Mouse (Mus musculus) hindbrain, embryonic 11.5 days (tissue): ENCODE results near the gene Spag9. TPM values are rescaled to one million over a fixed set of nuclear protein-coding genes. Genes with fewer than 3 reads are reported as not detected.

Source experiments
- ATAC-seq: fragments of 200-750 bp; cut with Nextera tagmentation; 2 replicates; pipeline ENCODE4 v1.8.0; 2017; ENCODE audit warnings: mild to moderate bottlenecking, moderate TSS enrichment, moderate library complexity; ENCODE audit not compliant: low FRiP score
- DNase-seq: peaks from one replicate; pipeline ENCODE4 v3.0.0-alpha.2; 2015; ENCODE audit warnings: low spot score
- H3K27ac ChIP-seq: fragments of 300-500 bp; sonication (generic); 2 replicates; pipeline ENCODE4 v1.5.1; 2014; ENCODE audit warnings: mild to moderate bottlenecking, low read depth, low read length
- H3K27me3 ChIP-seq: fragments of 300-500 bp; sonication (generic); 2 replicates; pipeline ENCODE4 v1.6.1; 2014; ENCODE audit warnings: mild to moderate bottlenecking, low read length, moderate library complexity, mixed read lengths; ENCODE audit not compliant: control insufficient read depth, insufficient read depth
- H3K36me3 ChIP-seq: fragments of 300-500 bp; sonication (generic); 2 replicates; pipeline ENCODE4 v1.6.1; 2014; ENCODE audit warnings: mild to moderate bottlenecking, low read length, moderate library complexity, mixed read lengths; ENCODE audit not compliant: control insufficient read depth, insufficient read depth
- H3K4me1 ChIP-seq: fragments of 300-500 bp; sonication (generic); replicated peaks from 2 replicates; pipeline ENCODE4 v1.6.1; 2014; ENCODE audit warnings: low read length, mixed read lengths; ENCODE audit not compliant: control insufficient read depth, insufficient read depth
- H3K4me2 ChIP-seq: fragments of 300-500 bp; sonication (generic); replicated peaks from 2 replicates; pipeline ENCODE4 v1.6.1; 2014; ENCODE audit warnings: mild to moderate bottlenecking, low read depth, low read length
- H3K4me3 ChIP-seq: fragments of 300-500 bp; sonication (generic); 2 replicates; pipeline ENCODE4 v1.5.1; 2014; ENCODE audit warnings: low read depth, low read length
- H3K9ac ChIP-seq: fragments of 300-500 bp; sonication (generic); 2 replicates; pipeline ENCODE4 v1.6.1; 2014; ENCODE audit warnings: low read depth, low read length
- H3K9me3 ChIP-seq: fragments of 300-500 bp; sonication (generic); 2 replicates; pipeline ENCODE4 v1.6.1; 2016; ENCODE audit warnings: low read length; ENCODE audit not compliant: control insufficient read depth
- WGBS: fragments of 180-500 bp; shearing (Covaris S2); extraction: QIAGEN DNeasy Blood & Tissue Kit; methylation state at CpG from one replicate; pipeline ENCODE4 v1.1.7; 2014; 5-methylcytosine and 5-hydroxymethylcytosine counted together
- polyA plus RNA-seq: library from polyadenylated mRNA; unstranded; fragments of >200 nt; fragmentation: Nextera tagmentation; extraction: Ambion mirVana; gene quantifications from 2 replicates; pipeline ENCODE4 v1.2.1, GENCODE M21; 2014

Gene Spag9
- polyA plus RNA-seq = 107 and 109 TPM in 2 replicates

GRCm38 (mm10) chr11:93995720-93996305 is at the start of gene Spag9:
TSS of gene Spag9 (plus strand) at chr11:93996091.
- Histone ChIP-seq H3K27ac (peak within 1 kb of the TSS; percentile 90), H3K4me3 (peak within 1 kb of the TSS; percentile 88), H3K4me1 (peaks cover 6% of the 10 kb centered on the region), H3K4me2 (peak within 1 kb of the TSS; percentile 76), H3K36me3 (no peaks in the 10 kb centered on the region), H3K9ac (peak within 1 kb of the TSS; percentile 80), H3K9me3 (no peaks in the 10 kb centered on the region), H3K27me3 (no peaks in the 10 kb centered on the region)
- WGBS = under 1% methylated on average over 47 of the region's 70 CpGs
- DNase-seq (peak; percentile 99), ATAC-seq (peak; percentile 93)

DNA sequence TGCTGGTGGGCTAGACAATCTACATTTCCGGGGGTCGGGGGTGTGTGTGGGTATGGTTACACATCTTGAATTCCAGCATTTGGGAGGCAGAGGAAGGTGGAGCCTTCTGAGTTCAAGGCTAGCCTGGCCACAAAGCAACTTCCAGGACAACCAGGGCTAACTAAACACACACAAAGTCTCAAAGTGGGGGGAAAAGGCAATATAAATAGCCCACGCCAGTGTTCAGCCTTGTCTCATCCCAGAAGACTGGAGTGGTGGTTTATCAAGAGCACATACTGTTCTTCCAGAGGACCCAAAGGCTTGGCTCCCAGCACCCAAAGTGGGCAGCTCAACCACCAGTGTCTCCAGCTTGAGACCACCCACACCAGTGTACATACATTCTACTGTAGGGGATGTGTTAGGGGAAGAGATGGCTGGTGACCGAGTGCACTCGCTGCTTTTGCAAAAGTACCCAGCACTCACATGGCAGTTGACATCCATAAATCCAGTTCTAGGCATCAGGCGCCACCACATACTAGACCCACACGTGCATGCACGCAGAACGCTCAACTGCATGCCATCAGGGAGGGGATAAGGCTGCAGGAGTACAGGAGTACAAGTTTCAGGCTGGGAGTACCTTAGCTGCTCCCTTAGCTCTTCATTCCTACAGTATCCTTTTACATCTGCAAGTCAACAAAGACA is 46.9 kb upstream of the Spag9 start:
- WGBS = 92% methylated on average over 9 of the region's 9 CpGs
- no peak overlapping the region for H3K4me3 ChIP-seq
- H3K4me2 ChIP-seq = no peak overlapping the region
- no peaks in the 10 kb centered on the region for H3K9me3 ChIP-seq
- H3K27me3 ChIP-seq = no peaks in the 10 kb centered on the region
- ATAC-seq (no peak), DNase-seq (no peak)
- no peak overlapping the region for H3K27ac ChIP-seq
- no peaks in the 10 kb centered on the region for H3K4me1 ChIP-seq
- peaks cover 4% of the 10 kb centered on the region; the same call in 1 of the 2 replicates for H3K36me3 ChIP-seq
- H3K9ac ChIP-seq = no peak overlapping the region

GRCm38 (mm10) chr11:93950045-93950444 is 45.8 kb upstream of the Spag9 start:
- Histone ChIP-seq H3K36me3 (peaks cover 4% of the 10 kb centered on the region; the same call in 1 of the 2 replicates), H3K27ac (no peak overlapping the region), H3K4me1 (no peaks in the 10 kb centered on the region), H3K9me3 (no peaks in the 10 kb centered on the region), H3K4me2 (no peak overlapping the region), H3K27me3 (no peaks in the 10 kb centered on the region), H3K9ac (no peak overlapping the region), H3K4me3 (no peak overlapping the region)
- WGBS = 70% methylated on average over 1 of the region's 1 CpGs
- no peak for DNase-seq
- ATAC-seq = no peak

- peaks cover 4% of the 10 kb centered on the region; the same call in 1 of the 2 replicates for H3K36me3 ChIP-seq
- no peak overlapping the region for H3K4me2 ChIP-seq
- no peak overlapping the region for H3K27ac ChIP-seq
- ATAC-seq = no peak
- H3K4me1 ChIP-seq = peaks cover 3% of the 10 kb centered on the region; the same call in 1 of the 2 replicates
- no peak overlapping the region for H3K9ac ChIP-seq
- H3K4me3 ChIP-seq = no peak overlapping the region
- no peaks in the 10 kb centered on the region for H3K27me3 ChIP-seq
- H3K9me3 ChIP-seq = no peaks in the 10 kb centered on the region
- DNase-seq = no peak
- 64% methylated on average over 5 of the region's 5 CpGs for WGBS
Observed at GRCm38 (mm10) chr11:93952376-93952775, 43.5 kb upstream of the Spag9 start.

- H3K4me3 ChIP-seq = peak overlapping the region; percentile 62
Observed at GRCm38 (mm10) chr11:93954738-93955255, 41.1 kb upstream of the Spag9 start.

DNA sequence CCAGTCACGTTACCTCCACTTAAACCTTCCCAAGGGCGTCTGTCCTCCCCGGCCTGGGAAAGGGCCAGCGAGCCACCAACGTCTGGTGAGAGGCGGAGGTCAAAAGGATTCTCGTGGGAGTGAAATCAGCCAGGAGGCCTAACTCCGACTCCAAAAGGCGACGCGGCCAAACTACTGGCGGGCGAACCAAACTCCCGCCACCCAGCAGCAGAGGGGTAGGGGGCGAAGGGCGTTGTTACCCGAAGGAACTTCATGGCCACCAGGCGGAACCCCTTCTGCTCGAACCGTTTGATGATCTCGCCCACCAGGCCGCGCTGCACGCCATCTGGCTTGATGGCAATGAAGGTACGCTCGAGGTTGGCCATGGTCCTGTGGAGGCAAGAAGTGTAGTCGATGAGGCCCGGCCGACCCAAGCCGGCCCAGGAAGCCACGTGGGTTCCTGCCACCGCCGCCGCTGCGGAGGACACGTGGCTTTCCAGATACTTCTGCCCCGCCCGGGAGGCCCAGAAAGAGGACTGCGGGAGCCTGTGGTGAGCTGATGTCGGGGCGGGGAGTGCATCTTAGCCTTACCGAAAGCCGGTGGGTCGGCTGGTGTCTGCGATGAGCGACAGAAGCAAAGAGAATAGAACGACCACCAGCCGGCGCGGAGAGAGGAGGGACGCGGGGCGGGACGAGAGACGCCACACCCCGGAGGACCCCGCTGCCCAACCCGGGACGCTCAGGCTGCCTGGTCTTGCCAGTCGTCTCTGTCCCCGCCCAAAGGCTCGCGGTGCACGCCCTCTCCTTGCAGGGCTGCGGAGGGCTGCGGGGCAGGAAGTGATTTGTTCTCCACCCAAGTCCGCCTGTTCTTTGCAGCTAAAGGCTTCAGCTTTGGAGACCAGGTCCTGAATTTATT is 40.4 kb upstream of the Spag9 start:
- Histone ChIP-seq H3K4me1 (peaks cover 3% of the 10 kb centered on the region; the same call in 1 of the 2 replicates), H3K27ac (peak overlapping the region; percentile 80), H3K9me3 (no peaks in the 10 kb centered on the region), H3K36me3 (peaks cover 6% of the 10 kb centered on the region), H3K4me2 (peak overlapping the region; percentile 81), H3K27me3 (no peaks in the 10 kb centered on the region), H3K4me3 (peak overlapping the region; percentile 62), H3K9ac (peak overlapping the region; percentile 73)
- DNase-seq (peak; percentile 91), ATAC-seq (peak; percentile 96)
- WGBS = under 1% methylated on average over 67 of the region's 67 CpGs

More at GRCm38 (mm10) chr11:93954738-93955255, 41.1 kb upstream of the Spag9 start:
- Histone ChIP-seq H3K27me3 (no peaks in the 10 kb centered on the region), H3K36me3 (peaks cover 4% of the 10 kb centered on the region; the same call in 1 of the 2 replicates), H3K4me2 (peak overlapping the region; percentile 81), H3K9me3 (no peaks in the 10 kb centered on the region), H3K4me1 (peaks cover 3% of the 10 kb centered on the region; the same call in 1 of the 2 replicates), H3K9ac (peak overlapping the region; percentile 73), H3K27ac (peak overlapping the region; percentile 80)
- 43% methylated on average over 12 of the region's 13 CpGs for WGBS
- ATAC-seq = no peak
- no peak for DNase-seq

GRCm38 (mm10) chr11:93956159-93956558 is 39.7 kb upstream of the Spag9 start, which contains the start of gene Nme2:
TSS of gene Nme2 (minus strand) at chr11:93956259.
- Histone ChIP-seq H3K36me3 (peaks cover 10% of the 10 kb centered on the region), H3K27me3 (no peaks in the 10 kb centered on the region), H3K4me3 (peak within 1 kb of the TSS; percentile 62), H3K9me3 (no peaks in the 10 kb centered on the region), H3K4me2 (peak within 1 kb of the TSS; percentile 81), H3K9ac (peak within 1 kb of the TSS; percentile 73), H3K27ac (peak within 1 kb of the TSS; percentile 80), H3K4me1 (peaks cover 3% of the 10 kb centered on the region; the same call in 1 of the 2 replicates)
- 6% methylated on average over 6 of the region's 6 CpGs for WGBS
- ATAC-seq (peak; percentile 41), DNase-seq (no peak)

- peaks cover 3% of the 10 kb centered on the region; the same call in 1 of the 2 replicates for H3K4me1 ChIP-seq
- DNase-seq (no peak), ATAC-seq (no peak)
- no peaks in the 10 kb centered on the region for H3K9me3 ChIP-seq
- no peak overlapping the region for H3K4me2 ChIP-seq
- 86% methylated on average over 2 of the region's 2 CpGs for WGBS
- H3K27ac ChIP-seq = 0 out of 2 replicates have a peak overlapping the region, but pooled peaks have one; percentile 20
- H3K27me3 ChIP-seq = no peaks in the 10 kb centered on the region
- no peak overlapping the region for H3K9ac ChIP-seq
- H3K36me3 ChIP-seq = peaks cover 8% of the 10 kb centered on the region
- no peak overlapping the region for H3K4me3 ChIP-seq
Observed at GRCm38 (mm10) chr11:93957031-93957555, 38.8 kb upstream of the Spag9 start.
